Mouse (Mus musculus) left cerebral cortex, adult 2 months (tissue): ENCODE measurements around the gene Rhbdd3. TPM values are rescaled to one million over a fixed set of nuclear protein-coding genes. Genes with fewer than 3 reads are reported as not detected.
A peak's percentile ranks its signal among the peaks of the same experiment; 100 is the strongest.

Experiments
- DNase-seq, 2 experiments: peaks; one replicate each; pipeline ENCODE4 v3.0.0; 2021 to 2022; ENCODE audit warnings: low spot score in 2 of 2, mixed read lengths in 1 of 2; ENCODE audit errors: extremely low spot score in 1 of 2
- H3K27ac ChIP-seq: fragments of 200-600 bp; 2 replicates; pipeline ENCODE4 v1.8.1; 2022
- H3K4me3 ChIP-seq: fragments of 200-600 bp; 2 replicates; pipeline ENCODE4 v1.8.1; 2022
- CTCF ChIP-seq: fragments of 200-600 bp; IDR thresholded peaks from 2 replicates; pipeline ENCODE4 v1.8.1; 2022; ENCODE audit warnings: antibody characterized with exemption, mild to moderate bottlenecking, moderate library complexity
- intact Hi-C: fragments of 180-260 bp; cut with DNase I; formaldehyde crosslinking; loops from one replicate; pipeline ENCODE4 v1.15.1; 2025
- total RNA-seq, 2 experiments: library from RNA; stranded (reverse); gene quantifications; 2 replicates each; pipeline ENCODE4 v1.2.3; 2021

Gene Rhbdd3
- total RNA-seq, 2 experiments from 2014 or later, result 23.7 to 28.0 TPM

GRCm38 (mm10) chr11:5101641-5102040 is 2.9 kb downstream of the Rhbdd3 start:
- intact Hi-C loops, result no loop called here
- TF ChIP-seq CTCF, result no peak

GRCm38 (mm10) chr11:5102384-5102783 is 3.7 kb downstream of the Rhbdd3 start:
- H3K4me3 ChIP-seq, result no peak overlapping the region
- intact Hi-C loops, result no loop called here
- TF ChIP-seq CTCF, result no peak
- H3K27ac ChIP-seq, result no peak overlapping the region
- no peak for DNase-seq

More at GRCm38 (mm10) chr11:5101641-5102040, 2.9 kb downstream of the Rhbdd3 start:
- DNase-seq, result no peak
- no peak overlapping the region for H3K27ac ChIP-seq
- no peak overlapping the region for H3K4me3 ChIP-seq

- Histone ChIP-seq H3K27ac (no peak overlapping the region), H3K4me3 (no peak overlapping the region)
- intact Hi-C loops, result no loop called here
- no peak for TF ChIP-seq CTCF
- no peak for DNase-seq
Observed at GRCm38 (mm10) chr11:5103986-5104509, 5.3 kb downstream of the Rhbdd3 start.

- Histone ChIP-seq H3K4me3 (no peak overlapping the region), H3K27ac (no peak overlapping the region)
- intact Hi-C loops, result no loop called here
- DNase-seq, result no peak
- no peak for TF ChIP-seq CTCF
Observed at GRCm38 (mm10) chr11:5109441-5109840, 10.7 kb downstream of the Rhbdd3 start.

- no peak overlapping the region for H3K27ac ChIP-seq
- no peak overlapping the region for H3K4me3 ChIP-seq
- no peak for TF ChIP-seq CTCF
- intact Hi-C loops, result loop anchor here (2.0 to 10.0 kb wide), 3 partner anchors 151 to 581 kb away; partner anchors contain the start of gene Kremen1
- DNase-seq, result no peak
Observed at GRCm38 (mm10) chr11:5113645-5114044, 14.9 kb downstream of the Rhbdd3 start.

GRCm38 (mm10) chr11:5114931-5115581 is 16.3 kb downstream of the Rhbdd3 start:
- Histone ChIP-seq H3K4me3 (no peak overlapping the region), H3K27ac (no peak overlapping the region)
- peak; percentile 86 to 89 for DNase-seq
- intact Hi-C loops, result loop anchor here (2.0 to 10.0 kb wide), 4 partner anchors 67 to 580 kb away; partner anchors contain the start of gene Kremen1
- TF ChIP-seq CTCF, result peak; percentile 100

- no peak for TF ChIP-seq CTCF
- Histone ChIP-seq H3K27ac (no peak overlapping the region), H3K4me3 (no peak overlapping the region)
- intact Hi-C loops, result no loop called here
- no peak for DNase-seq
Observed at GRCm38 (mm10) chr11:5125713-5126112, 27.0 kb downstream of the Rhbdd3 start.

- intact Hi-C loops, result no loop called here
- no peak overlapping the region for H3K4me3 ChIP-seq
- H3K27ac ChIP-seq, result no peak overlapping the region
- DNase-seq, result no peak
- TF ChIP-seq CTCF, result no peak
Observed at GRCm38 (mm10) chr11:5129035-5129480, 30.3 kb downstream of the Rhbdd3 start.

GRCm38 (mm10) chr11:5130111-5130665 is 31.5 kb downstream of the Rhbdd3 start:
- TF ChIP-seq CTCF, result no peak
- Histone ChIP-seq H3K27ac (no peak overlapping the region), H3K4me3 (no peak overlapping the region)
- DNase-seq, result no peak
- intact Hi-C loops, result no loop called here

- no peak for TF ChIP-seq CTCF
- intact Hi-C loops, result no loop called here
Observed at GRCm38 (mm10) chr11:5132751-5133150, 34.0 kb downstream of the Rhbdd3 start.

GRCm38 (mm10) chr11:5135914-5136313 is 37.2 kb downstream of the Rhbdd3 start:
- TF ChIP-seq CTCF, result no peak
- no peak for DNase-seq
- Histone ChIP-seq H3K4me3 (no peak overlapping the region), H3K27ac (no peak overlapping the region)
- intact Hi-C loops, result no loop called here

More at GRCm38 (mm10) chr11:5132751-5133150, 34.0 kb downstream of the Rhbdd3 start:
- Histone ChIP-seq H3K27ac (no peak overlapping the region), H3K4me3 (no peak overlapping the region)
- DNase-seq, result no peak

GRCm38 (mm10) chr11:5138642-5139041 is 39.9 kb downstream of the Rhbdd3 start:
- intact Hi-C loops, result no loop called here

GRCm38 (mm10) chr11:5139372-5139771 is 40.6 kb downstream of the Rhbdd3 start:
- DNase-seq, result no peak
- intact Hi-C loops, result no loop called here
- TF ChIP-seq CTCF, result no peak
- H3K4me3 ChIP-seq, result no peak overlapping the region
- H3K27ac ChIP-seq, result no peak overlapping the region

More at GRCm38 (mm10) chr11:5138642-5139041, 39.9 kb downstream of the Rhbdd3 start:
- no peak for TF ChIP-seq CTCF
- no peak for DNase-seq
- no peak overlapping the region for H3K4me3 ChIP-seq
- no peak overlapping the region for H3K27ac ChIP-seq
